Mouse (Mus musculus) liver, postnatal 0 days (tissue): ENCODE data around the gene Ppp1r1c.

Source experiments
- CTCF ChIP-seq: sonication (generic); IDR thresholded peaks from 2 replicates; pipeline ENCODE4 v1.5.1; 2016; ENCODE audit warnings: antibody characterized with exemption, low read depth
- EP300 ChIP-seq: IDR thresholded peaks from 2 replicates; pipeline ENCODE4 v1.6.1; 2016; ENCODE audit warnings: antibody characterized with exemption, low read depth, mild to moderate bottlenecking

GRCm38 (mm10) chr2:79690838-79691237, 16.7 kb upstream of the Ppp1r1c start:
- no peak for TF ChIP-seq CTCF
- TF ChIP-seq EP300, result no peak
